Mouse (Mus musculus) E14TG2a.4 (cell line): ENCODE results near the gene Fem1b.

Experiments
- CTCF ChIP-seq: conservative IDR thresholded peaks from 2 replicates; pipeline ENCODE4 v1.5.1; 2014; ENCODE audit warnings: low read length
- NANOG ChIP-seq: IDR thresholded peaks from 2 replicates; pipeline ENCODE4 v1.6.1; 2014; ENCODE audit warnings: borderline replicate concordance, low read length, mixed read lengths
- POU5F1 ChIP-seq: IDR thresholded peaks from 2 replicates; pipeline ENCODE4 v1.6.1; 2014; ENCODE audit warnings: low read length, borderline replicate concordance

- TF ChIP-seq CTCF, result no peak
- TF ChIP-seq NANOG, result no peak
- TF ChIP-seq POU5F1, result no peak
Observed at GRCm38 (mm10) chr9:62758288-62758687, 53.4 kb downstream of the Fem1b start.
